Mouse (Mus musculus) hindbrain, embryonic 15.5 days (tissue): ENCODE data around the gene Usp18. TPM values are rescaled to one million over a fixed set of nuclear protein-coding genes. Genes with fewer than 3 reads are reported as not detected.

Experiments used
- ATAC-seq: fragments of 200-750 bp; cut with Nextera tagmentation; 2 replicates; pipeline ENCODE4 v1.8.0; 2017; ENCODE audit warnings: low read depth, moderate number of reproducible peaks, moderate TSS enrichment; ENCODE audit not compliant: low FRiP score
- H3K27ac ChIP-seq: fragments of 300-500 bp; sonication (generic); replicated peaks from 2 replicates; pipeline ENCODE4 v1.5.1; 2015; ENCODE audit warnings: mild to moderate bottlenecking, inconsistent platforms
- H3K27me3 ChIP-seq: fragments of 300-500 bp; sonication (generic); 2 replicates; pipeline ENCODE4 v1.6.1; 2015; ENCODE audit warnings: control low read depth, inconsistent platforms
- H3K36me3 ChIP-seq: fragments of 300-500 bp; sonication (generic); 2 replicates; pipeline ENCODE4 v1.6.1; 2015; ENCODE audit warnings: control low read depth, inconsistent platforms
- H3K4me1 ChIP-seq: fragments of 300-500 bp; sonication (generic); replicated peaks from 2 replicates; pipeline ENCODE4 v1.6.1; 2015; ENCODE audit warnings: control low read depth, inconsistent platforms
- H3K4me2 ChIP-seq: fragments of 300-500 bp; sonication (generic); 2 replicates; pipeline ENCODE4 v1.6.1; 2015; ENCODE audit warnings: moderate library complexity, mild to moderate bottlenecking, inconsistent platforms
- H3K4me3 ChIP-seq: fragments of 300-500 bp; sonication (generic); 2 replicates; pipeline ENCODE4 v1.5.1; 2015; ENCODE audit warnings: mild to moderate bottlenecking, inconsistent platforms
- H3K9ac ChIP-seq: fragments of 300-500 bp; sonication (generic); 2 replicates; pipeline ENCODE4 v1.6.1; 2015; ENCODE audit warnings: inconsistent platforms
- H3K9me3 ChIP-seq: fragments of 300-500 bp; sonication (generic); 2 replicates; pipeline ENCODE4 v1.6.1; 2016; ENCODE audit warnings: control low read depth, inconsistent platforms
- WGBS: fragments of 180-500 bp; shearing (Covaris S2); methylation state at CpG from one replicate; pipeline ENCODE4 v1.1.7; 2015; 5-methylcytosine and 5-hydroxymethylcytosine counted together
- polyA plus RNA-seq: library from polyadenylated mRNA; unstranded; fragments of >200 nt; fragmentation: Nextera tagmentation; extraction: Ambion mirVana; gene quantifications from 2 replicates; pipeline ENCODE4 v1.2.1, GENCODE M21; 2015

The Usp18 gene
- polyA plus RNA-seq, 1 experiment from 2014 or later, result 1.8 TPM

DNA sequence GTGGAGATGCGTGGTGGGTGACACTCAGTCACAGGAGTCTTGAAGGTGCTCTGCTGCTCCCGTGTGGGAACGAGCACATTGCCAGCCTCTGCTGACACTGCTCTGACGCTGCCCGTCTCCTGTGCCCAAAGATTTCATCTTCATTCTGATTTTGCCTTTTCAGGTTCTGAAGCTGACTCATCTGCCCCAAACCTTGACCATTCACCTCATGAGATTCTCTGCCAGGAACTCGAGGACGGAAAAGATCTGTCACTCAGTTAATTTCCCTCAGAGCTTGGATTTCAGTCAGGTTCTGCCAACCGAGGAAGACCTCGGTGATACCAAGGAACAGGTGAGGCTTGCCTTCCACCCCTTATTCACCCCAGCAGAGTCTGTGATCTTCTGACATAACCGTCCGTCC is 16.8 kb downstream of the Usp18 start:
- no peak overlapping the region for H3K4me2 ChIP-seq
- H3K4me3 ChIP-seq, result no peak overlapping the region
- no peaks in the 10 kb centered on the region for H3K9me3 ChIP-seq
- H3K27me3 ChIP-seq, result no peaks in the 10 kb centered on the region
- H3K36me3 ChIP-seq, result no peaks in the 10 kb centered on the region
- H3K9ac ChIP-seq, result no peak overlapping the region
- 96% methylated on average over 11 of the region's 11 CpGs for WGBS
- H3K27ac ChIP-seq, result no peak overlapping the region
- no peak for ATAC-seq
- no peaks in the 10 kb centered on the region for H3K4me1 ChIP-seq

DNA sequence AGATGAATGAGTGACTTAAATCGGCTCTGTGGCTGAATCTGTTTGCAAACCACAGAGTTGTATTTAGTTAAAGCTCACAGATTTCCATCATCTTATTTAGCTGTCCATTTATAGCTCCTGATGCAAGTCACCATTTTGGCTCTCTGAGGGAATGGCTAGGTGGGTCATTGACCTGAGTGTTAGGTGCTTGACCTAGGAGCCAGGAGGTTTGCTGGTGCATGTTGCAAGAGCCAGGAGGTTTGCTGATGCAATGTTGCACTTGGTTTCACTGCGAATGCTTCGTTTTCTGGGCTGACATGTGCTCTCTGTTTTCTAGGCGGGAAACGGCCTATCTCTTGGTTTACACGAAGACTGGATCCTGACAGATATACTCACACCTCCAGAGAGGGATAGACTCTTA is 24.4 kb downstream of the Usp18 start:
- Histone ChIP-seq H3K4me3 (no peak overlapping the region), H3K9me3 (no peaks in the 10 kb centered on the region), H3K4me1 (no peaks in the 10 kb centered on the region), H3K9ac (no peak overlapping the region), H3K27ac (no peak overlapping the region), H3K27me3 (no peaks in the 10 kb centered on the region), H3K4me2 (no peak overlapping the region), H3K36me3 (no peaks in the 10 kb centered on the region)
- ATAC-seq, result no peak
- WGBS, result 84% methylated on average over 6 of the region's 6 CpGs

DNA sequence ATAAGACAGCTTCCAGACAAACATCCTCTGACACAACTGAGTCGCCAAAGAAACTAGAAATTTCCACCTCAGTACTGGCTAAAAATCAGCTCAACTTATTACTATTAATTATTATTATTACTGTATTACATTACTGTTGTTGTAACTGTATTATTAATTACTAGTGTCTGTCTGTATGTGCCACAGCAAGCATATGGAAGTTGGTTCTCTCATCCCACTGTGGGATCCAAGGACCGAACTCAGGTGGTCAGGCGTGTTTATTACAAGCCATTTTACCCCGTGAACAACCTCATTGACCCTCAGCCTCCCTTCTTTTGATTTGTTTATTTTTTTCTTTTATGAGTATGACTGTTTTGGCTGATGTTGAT is 26.0 kb downstream of the Usp18 start:
- Histone ChIP-seq H3K36me3 (no peaks in the 10 kb centered on the region), H3K4me3 (no peak overlapping the region), H3K4me1 (no peaks in the 10 kb centered on the region), H3K9me3 (no peaks in the 10 kb centered on the region), H3K4me2 (peak overlapping the region; percentile 59), H3K9ac (no peak overlapping the region), H3K27me3 (no peaks in the 10 kb centered on the region), H3K27ac (no peak overlapping the region)
- 12% methylated on average over 4 of the region's 4 CpGs for WGBS
- ATAC-seq, result peak; percentile 57

DNA sequence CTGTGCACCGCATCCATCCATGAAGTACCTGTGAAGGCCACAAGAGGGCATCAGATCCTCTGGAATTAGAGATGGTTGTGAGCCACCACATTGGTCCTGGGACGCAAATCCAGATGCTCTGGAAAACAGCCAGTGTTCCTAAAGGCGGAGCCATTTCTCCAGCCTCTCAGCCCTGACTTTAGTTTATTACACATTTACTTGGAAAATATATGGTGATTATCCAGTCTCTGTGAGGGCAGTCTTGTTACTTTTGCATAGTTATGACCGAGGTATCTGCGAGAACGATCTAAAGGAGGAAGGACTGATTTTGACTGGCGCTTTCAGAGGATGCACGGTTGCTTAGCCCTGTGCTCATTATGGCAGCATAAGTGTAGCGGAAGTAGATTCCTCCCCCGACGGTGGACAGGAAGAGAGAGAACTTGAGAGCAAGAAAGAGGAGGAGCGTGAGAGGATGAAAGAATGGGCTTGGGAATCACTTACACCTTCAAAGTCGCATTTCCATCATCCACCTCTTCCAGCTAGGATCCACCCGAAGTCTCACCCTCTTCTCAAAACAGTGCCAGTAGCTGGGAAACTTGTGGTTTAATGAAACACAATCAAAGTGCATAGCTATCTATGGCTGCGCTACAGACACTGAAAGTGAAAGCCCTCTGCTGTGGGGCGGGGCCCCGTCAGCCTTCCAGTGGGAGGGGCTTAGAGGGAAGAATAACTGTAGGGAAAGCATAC is 26.5 kb downstream of the Usp18 start:
- Histone ChIP-seq H3K27me3 (no peaks in the 10 kb centered on the region), H3K9ac (no peak overlapping the region), H3K27ac (peak overlapping the region; percentile 77), H3K9me3 (no peaks in the 10 kb centered on the region), H3K36me3 (no peaks in the 10 kb centered on the region), H3K4me1 (no peaks in the 10 kb centered on the region), H3K4me2 (peak overlapping the region; percentile 59), H3K4me3 (peak overlapping the region; percentile 36)
- 13% methylated on average over 17 of the region's 17 CpGs for WGBS
- peak; percentile 96 for ATAC-seq

DNA sequence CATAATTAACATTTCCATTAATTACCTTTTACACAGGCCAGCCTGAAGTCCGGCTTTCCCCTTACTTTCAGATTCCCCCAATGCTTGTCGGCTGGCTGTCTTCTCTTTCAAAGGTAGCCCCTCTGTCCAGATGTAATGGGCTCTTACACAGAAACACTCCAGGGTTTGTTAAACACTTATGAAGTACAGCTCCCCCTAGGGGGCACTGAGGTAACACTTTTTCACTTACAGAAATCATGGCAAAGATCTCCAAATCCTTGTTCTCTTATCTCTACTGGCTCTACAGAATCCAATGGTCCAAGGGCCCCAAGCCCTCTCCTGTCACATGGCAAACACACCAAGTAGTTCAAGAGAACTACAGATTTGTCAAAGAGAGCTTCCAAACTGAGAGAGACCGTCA is 28.6 kb downstream of the Usp18 start:
- Histone ChIP-seq H3K4me2 (no peak overlapping the region), H3K4me1 (no peaks in the 10 kb centered on the region), H3K4me3 (no peak overlapping the region), H3K9ac (no peak overlapping the region), H3K27me3 (no peaks in the 10 kb centered on the region), H3K27ac (no peak overlapping the region), H3K9me3 (no peaks in the 10 kb centered on the region), H3K36me3 (no peaks in the 10 kb centered on the region)
- no peak for ATAC-seq
- 87% methylated on average over 3 of the region's 3 CpGs for whole genome bisulfite sequencing

DNA sequence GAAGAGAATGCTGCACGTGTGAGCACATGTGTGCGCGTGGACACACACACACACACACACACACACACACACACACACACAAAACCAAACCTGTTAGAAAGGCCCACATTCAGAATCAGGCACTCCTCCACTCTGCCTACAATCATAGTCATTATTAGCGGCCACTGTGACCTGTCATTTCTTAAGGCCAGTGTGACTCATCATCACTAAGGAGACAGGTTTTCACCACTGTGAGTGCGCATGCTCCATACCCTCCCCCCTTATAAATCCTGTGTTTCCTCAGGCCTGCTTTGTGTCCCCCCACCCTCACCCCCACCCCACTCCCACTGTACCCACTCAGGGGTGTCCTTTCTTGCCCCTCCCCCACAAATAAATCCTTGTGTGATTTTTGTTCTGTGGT is 38.4 kb downstream of the Usp18 start:
- 90% methylated on average over 5 of the region's 5 CpGs for WGBS
- Histone ChIP-seq H3K27me3 (no peaks in the 10 kb centered on the region), H3K9me3 (no peaks in the 10 kb centered on the region), H3K4me1 (no peaks in the 10 kb centered on the region), H3K36me3 (no peaks in the 10 kb centered on the region), H3K4me3 (no peak overlapping the region), H3K27ac (no peak overlapping the region), H3K9ac (no peak overlapping the region), H3K4me2 (no peak overlapping the region)
- no peak for ATAC-seq

DNA sequence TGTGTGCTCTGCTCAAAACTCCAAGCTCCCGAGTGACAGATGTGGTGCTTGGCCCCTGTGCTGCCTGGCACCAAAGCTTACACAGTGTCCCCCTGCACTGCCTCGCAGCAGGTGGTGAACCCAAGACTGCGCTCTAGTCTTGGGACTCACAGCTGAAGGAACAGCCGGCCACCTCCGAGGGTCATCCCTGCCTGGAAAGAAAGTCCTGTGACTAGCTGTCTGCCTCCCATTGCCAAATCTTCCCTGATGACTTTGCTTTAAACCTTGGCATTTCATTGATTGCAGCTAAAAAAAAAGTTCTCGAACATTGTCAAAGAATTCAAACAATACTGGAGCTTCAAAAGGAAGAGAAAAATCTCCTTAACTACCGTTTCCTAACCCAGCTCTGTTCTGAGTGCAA is 53.6 kb downstream of the Usp18 start:
- 45% methylated on average over 7 of the region's 7 CpGs for WGBS
- no peak for ATAC-seq

DNA sequence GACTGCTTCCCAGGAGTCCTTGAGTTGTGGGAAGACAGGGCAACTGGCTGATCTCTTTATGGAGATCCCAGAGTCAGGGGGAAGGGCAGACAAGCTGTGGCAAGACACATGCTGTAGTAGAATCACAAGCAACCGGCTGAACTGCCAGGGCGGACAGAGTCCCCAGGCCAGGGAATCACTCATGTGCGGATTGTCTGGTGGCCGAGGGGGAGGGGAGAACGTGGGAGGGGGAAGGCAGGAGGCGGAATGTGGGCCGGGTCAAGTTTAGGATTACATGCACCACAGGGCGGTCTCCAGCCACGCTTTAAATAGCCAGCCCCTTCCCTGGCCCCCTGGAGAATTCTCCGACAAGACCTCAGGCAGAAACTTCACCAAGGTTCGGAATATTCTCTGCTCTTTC is 54.2 kb downstream of the Usp18 start, which contains the start of gene Slc6a13:
Slc6a13 (plus strand) TSS at position 274 of the 400 bp plus-strand sequence.
- Histone ChIP-seq H3K9ac (no peak within 1 kb of the TSS), H3K36me3 (no peaks in the 10 kb centered on the region), H3K9me3 (no peaks in the 10 kb centered on the region), H3K27me3 (no peaks in the 10 kb centered on the region), H3K4me1 (peaks cover 4% of the 10 kb centered on the region; the same call in 1 of the 2 replicates), H3K27ac (no peak within 1 kb of the TSS), H3K4me2 (0 out of 2 replicates have a peak within 1 kb of the TSS, but pooled peaks have one; percentile 2), H3K4me3 (no peak within 1 kb of the TSS)
- WGBS, result 4% methylated on average over 11 of the region's 11 CpGs
- ATAC-seq, result no peak

More for the DNA sequence above, 53.6 kb downstream of the Usp18 start:
- no peaks in the 10 kb centered on the region for H3K9me3 ChIP-seq
- no peaks in the 10 kb centered on the region for H3K36me3 ChIP-seq
- H3K4me2 ChIP-seq, result no peak overlapping the region
- H3K9ac ChIP-seq, result no peak overlapping the region
- H3K4me1 ChIP-seq, result peaks cover 4% of the 10 kb centered on the region; the same call in 1 of the 2 replicates
- H3K4me3 ChIP-seq, result no peak overlapping the region
- H3K27me3 ChIP-seq, result no peaks in the 10 kb centered on the region
- no peak overlapping the region for H3K27ac ChIP-seq

DNA sequence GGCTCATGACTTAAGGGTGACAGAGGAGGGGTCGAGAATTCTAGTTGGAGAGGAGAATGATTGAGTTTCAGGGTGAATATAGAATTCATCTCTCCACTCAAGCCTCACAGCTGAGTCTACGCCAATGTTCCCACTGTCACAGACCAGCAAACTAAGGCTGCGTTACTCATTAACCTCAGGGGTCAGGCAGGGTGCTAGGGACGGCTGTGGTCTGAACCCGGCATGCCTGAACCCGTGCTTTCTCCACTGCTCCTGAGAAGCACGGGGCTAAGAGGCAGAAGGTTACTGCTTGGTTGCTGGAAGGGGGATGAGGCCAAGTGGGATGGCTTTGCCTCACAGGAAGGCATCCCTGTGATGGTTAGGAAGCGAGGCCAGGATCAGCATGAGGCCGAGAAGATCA is 54.8 kb downstream of the Usp18 start:
- no peaks in the 10 kb centered on the region for H3K27me3 ChIP-seq
- H3K36me3 ChIP-seq, result no peaks in the 10 kb centered on the region
- no peak for ATAC-seq
- no peak overlapping the region for H3K27ac ChIP-seq
- 57% methylated on average over 9 of the region's 9 CpGs for WGBS
- no peak overlapping the region for H3K4me2 ChIP-seq
- no peak overlapping the region for H3K9ac ChIP-seq
- no peaks in the 10 kb centered on the region for H3K9me3 ChIP-seq
- H3K4me1 ChIP-seq, result peaks cover 4% of the 10 kb centered on the region; the same call in 1 of the 2 replicates
- no peak overlapping the region for H3K4me3 ChIP-seq

DNA sequence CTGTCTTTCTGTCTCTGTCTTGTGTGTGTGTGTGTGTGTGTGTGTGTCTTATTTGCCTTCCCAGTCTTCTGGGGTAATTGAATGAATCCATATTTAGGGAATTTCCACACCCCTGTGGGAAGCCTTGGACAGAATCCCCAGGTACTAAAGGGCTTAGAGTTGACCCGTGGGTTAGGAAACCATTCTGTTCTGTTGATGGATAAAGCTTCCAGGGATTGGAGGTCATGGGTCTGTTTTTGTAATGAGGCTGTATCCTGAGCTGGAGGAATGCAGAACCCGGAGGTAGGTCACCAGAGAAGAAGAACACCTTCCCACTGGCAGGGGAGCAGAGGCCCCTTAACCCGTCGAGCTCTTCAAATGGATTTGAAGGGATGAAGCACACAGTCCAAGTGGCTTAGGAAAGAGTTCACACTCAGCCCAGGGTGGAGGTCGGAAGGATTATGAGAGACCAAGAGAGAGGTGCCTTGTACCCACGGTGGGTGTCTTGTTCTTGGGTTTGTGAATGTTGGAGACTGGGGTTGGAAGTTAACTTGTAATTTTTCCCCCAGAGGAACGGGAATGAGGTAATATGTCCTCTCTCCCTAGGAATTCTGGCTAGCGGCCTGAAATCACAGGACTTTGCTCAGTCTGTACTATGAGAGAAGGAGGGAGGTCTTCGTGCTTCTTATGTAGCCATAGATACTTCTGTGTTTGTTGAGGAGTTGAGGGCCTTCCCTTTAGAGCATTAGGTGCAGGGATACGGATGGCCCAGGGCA is 57.9 kb downstream of the Usp18 start:
- Histone ChIP-seq H3K9ac (no peak overlapping the region), H3K4me3 (no peak overlapping the region), H3K36me3 (no peaks in the 10 kb centered on the region), H3K9me3 (no peaks in the 10 kb centered on the region), H3K4me2 (no peak overlapping the region), H3K27ac (no peak overlapping the region), H3K4me1 (peaks cover 4% of the 10 kb centered on the region; the same call in 1 of the 2 replicates), H3K27me3 (no peaks in the 10 kb centered on the region)
- no peak for ATAC-seq
- whole genome bisulfite sequencing, result 85% methylated on average over 10 of the region's 10 CpGs

DNA sequence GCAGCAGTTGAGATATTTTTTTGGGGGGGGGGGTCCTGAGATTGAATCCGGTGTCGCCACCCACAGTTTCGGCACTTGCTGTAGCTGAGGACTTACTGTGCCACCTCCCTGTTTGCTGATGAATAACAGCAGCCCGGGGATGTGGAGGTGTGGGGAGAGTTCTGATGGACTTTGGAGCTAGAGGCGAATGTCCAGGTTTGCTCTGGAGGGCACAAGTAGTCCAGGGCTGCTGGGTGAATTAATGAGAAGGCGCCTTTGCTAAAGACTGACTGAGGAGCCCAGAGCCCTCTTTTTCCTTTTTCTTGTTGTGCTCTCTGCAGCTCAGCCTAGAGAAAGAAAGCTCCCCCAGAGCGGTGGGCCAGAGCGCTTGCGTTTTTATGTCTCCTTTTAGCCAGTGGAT is 58.9 kb downstream of the Usp18 start:
- H3K4me2 ChIP-seq, result no peak overlapping the region
- H3K4me3 ChIP-seq, result no peak overlapping the region
- H3K36me3 ChIP-seq, result no peaks in the 10 kb centered on the region
- H3K9ac ChIP-seq, result no peak overlapping the region
- H3K4me1 ChIP-seq, result peaks cover 4% of the 10 kb centered on the region; the same call in 1 of the 2 replicates
- no peak for ATAC-seq
- 82% methylated on average over 9 of the region's 9 CpGs for WGBS
- no peaks in the 10 kb centered on the region for H3K27me3 ChIP-seq
- H3K27ac ChIP-seq, result no peak overlapping the region
- no peaks in the 10 kb centered on the region for H3K9me3 ChIP-seq

DNA sequence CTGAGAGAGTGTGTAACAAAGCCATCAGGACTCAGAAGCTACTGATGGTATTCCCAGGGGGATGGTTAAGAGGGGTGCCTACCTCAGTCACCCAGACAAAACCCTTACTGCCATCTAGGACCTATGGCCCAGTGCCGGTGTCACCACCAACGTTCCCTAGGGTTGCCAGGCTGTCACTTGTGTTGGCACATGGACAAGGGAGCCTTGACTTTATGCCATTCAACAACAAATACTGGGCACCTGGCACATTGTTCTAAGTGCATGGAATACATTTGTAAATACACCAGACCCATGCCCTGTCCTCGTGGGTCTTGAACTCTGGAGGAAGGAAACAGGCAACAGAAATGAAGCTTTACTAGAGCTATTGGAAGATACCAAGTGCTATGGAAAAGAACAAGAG is 59.9 kb downstream of the Usp18 start:
- Histone ChIP-seq H3K27ac (no peak overlapping the region), H3K36me3 (no peaks in the 10 kb centered on the region), H3K4me2 (no peak overlapping the region), H3K4me3 (no peak overlapping the region), H3K9ac (no peak overlapping the region), H3K4me1 (no peaks in the 10 kb centered on the region), H3K9me3 (no peaks in the 10 kb centered on the region), H3K27me3 (no peaks in the 10 kb centered on the region)
- WGBS, result 87% methylated on average over 3 of the region's 3 CpGs
- no peak for ATAC-seq
